Mouse (Mus musculus) T-helper 17 cell (primary cell): ENCODE results near the gene Myl10.

Experiments used
- in situ Hi-C, 2 experiments: fragments of 300-600 bp; cut with MboI, MseI; formaldehyde crosslinking; loops; 1 replicate in 1 of 2; 2 replicates in 1 of 2; pipeline ENCODE4 v1.15.1; 2025; ENCODE audit warnings: high pct_unique_total_duplicates in 2 of 2

Gene Myl10

GRCm38 (mm10) chr5:136692784-136693183, at the start of gene Myl10:
Gene Myl10 (plus strand): TSS chr5:136693146.
- in situ Hi-C loops, result no loop called here

- in situ Hi-C loops, result no loop called here
Measured at GRCm38 (mm10) chr5:136646731-136647328, 46.1 kb upstream of the Myl10 start.

- in situ Hi-C loops, result no loop called here
Measured at GRCm38 (mm10) chr5:136649071-136649470, 43.9 kb upstream of the Myl10 start.

DNA sequence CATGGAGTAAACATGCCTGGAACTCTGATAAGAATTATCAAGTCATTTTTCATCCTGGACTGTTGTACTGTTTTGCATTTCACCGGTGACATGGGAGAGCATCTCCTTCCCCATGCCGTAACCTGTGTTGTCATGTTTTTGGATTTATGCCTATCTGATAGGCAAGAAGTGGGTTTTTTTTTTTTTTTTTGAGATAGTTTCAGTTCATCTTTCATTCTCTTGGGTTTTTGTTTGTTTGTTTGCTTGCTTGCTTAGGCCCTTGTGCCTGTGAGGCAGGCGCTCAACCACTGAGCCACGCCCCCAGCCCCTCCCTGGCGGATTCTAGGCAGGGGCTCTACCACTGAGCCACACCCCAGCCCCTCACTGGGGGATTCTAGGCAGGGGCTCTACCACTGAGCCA, 43.3 kb upstream of the Myl10 start:
- in situ Hi-C loops, result loop anchor here (10.0 to 25.0 kb wide), 2 partner anchors 387 to 555 kb away; no protein-coding TSS in a partner anchor

DNA sequence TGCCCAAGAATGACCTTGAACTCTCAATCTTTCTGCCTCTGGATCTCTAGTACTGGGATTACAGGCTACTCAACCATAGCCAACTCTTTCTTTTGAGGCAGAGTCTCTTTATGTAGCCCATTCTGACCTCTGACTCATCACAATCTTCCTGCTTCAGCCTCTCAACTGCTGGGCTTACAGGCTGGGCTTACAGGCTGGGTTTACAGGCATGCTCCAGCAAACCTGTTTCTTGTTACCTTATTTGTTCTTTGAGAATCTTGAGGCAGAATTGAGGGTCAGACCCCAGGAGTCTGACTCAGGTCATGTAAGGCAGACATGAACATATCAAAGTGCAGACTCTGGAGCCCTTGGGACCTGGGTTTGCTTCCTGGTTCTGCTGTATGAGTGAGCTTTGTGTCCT, 38.5 kb upstream of the Myl10 start:
- in situ Hi-C loops, result loop anchor here (10.0 to 25.0 kb wide), 2 partner anchors 392 to 550 kb away; no protein-coding TSS in a partner anchor

DNA sequence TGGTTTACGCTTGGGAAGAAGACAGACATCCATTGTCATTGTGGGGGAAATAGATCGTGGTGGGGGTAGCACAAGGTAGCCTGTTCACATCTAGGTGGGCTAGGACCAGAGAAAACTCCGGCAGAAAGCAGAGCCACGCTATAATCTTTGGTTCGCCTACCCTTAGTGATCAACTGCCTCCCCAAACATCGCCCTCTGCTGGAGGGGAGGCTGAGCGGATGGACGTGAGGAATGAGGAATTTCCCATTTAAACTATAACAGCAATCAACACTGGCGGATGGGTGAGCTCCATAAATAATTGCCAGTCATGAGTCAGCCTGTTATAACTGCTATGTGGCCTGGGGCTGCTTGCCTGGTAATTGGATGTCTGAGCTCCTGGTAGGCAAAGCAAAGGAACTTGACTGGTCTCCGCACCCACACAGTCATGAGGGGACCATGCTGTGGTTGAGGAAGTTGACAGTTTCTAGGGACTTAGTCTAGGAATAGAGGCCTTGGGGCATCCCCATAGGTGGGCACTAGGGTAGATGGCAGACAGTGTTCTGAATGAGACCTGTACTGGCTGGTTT, 36.0 kb upstream of the Myl10 start:
- in situ Hi-C loops, result loop anchor here (10.0 to 25.0 kb wide), 2 partner anchors 395 to 548 kb away; no protein-coding TSS in a partner anchor

DNA sequence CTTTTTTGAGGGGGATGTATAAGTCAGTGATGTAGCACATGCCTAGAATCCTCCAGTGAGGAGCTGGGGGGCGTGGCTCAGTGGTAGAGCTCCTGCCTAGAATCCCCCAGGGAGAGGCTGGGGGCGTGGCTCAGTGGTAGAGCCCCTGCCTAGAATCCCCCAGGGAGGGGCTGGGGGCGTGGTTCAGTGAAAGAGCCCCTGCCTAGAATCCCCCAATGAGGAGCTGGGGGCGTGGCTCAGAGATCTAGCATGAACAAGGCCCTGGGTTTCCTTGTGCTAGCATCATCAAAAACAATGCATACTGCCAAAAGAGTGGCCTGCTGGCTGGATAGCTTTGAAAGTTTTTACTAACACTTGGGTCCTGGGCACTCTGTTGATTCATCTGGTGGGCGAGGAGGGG, 32.2 kb upstream of the Myl10 start:
- in situ Hi-C loops, result loop anchor here in 1 of 2 experiments (25.0 kb wide), 1 partner anchor 398 kb away; no protein-coding TSS in a partner anchor

GRCm38 (mm10) chr5:136662281-136662680, 30.7 kb upstream of the Myl10 start:
- in situ Hi-C loops, result loop anchor here in 1 of 2 experiments (25.0 kb wide), 1 partner anchor 400 kb away; no protein-coding TSS in a partner anchor

GRCm38 (mm10) chr5:136662822-136663221, 30.1 kb upstream of the Myl10 start:
- in situ Hi-C loops, result loop anchor here in 1 of 2 experiments (25.0 kb wide), 1 partner anchor 401 kb away; no protein-coding TSS in a partner anchor

DNA sequence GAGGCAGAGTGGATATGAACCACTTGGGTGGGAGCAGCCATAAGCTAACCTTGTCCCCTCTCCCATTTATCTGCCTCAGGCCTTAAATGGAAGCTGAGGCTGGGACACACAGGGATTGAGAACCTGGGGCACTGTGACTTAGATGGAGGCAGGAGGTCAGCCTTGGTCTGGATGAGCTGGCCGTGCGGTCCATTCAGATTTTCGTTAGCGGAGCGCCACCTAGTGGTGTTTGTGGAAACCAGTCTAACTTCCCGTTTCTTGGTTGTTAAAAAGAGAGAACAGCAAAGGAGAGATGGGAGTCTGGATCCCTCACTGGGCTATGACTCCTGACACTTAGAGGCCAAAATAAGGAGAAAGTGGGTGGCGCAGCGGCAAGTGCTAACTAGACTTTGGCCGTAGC, 28.4 kb upstream of the Myl10 start:
- in situ Hi-C loops, result loop anchor here in 1 of 2 experiments (25.0 kb wide), 1 partner anchor 402 kb away; no protein-coding TSS in a partner anchor

GRCm38 (mm10) chr5:136676315-136677030, 16.5 kb upstream of the Myl10 start:
- in situ Hi-C loops, result no loop called here

DNA sequence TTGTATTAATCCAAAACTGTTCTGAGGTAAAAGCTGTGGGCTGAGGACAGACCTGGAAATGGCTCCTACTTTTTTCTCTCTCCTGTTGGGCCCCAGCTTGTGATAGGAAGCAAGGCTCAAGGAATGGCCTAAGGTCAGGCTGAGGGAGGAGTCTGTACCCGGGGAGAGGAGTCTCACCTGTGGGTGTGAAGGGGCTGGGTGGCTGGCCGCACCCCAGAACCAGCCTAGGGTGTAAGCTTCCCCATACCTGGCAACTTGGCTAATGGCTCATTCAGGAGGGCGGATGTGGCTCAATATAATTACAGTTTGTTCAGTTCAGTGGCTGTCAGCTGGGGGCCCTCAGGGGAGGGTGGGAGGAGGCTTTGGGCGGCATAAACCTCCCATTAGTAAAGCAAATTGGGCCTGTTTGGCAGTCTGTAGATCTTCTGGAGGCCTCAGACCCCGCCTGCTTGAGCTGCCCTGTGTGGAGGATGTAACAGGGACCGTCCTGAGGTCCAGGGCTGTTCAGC, 14.1 kb upstream of the Myl10 start:
- in situ Hi-C loops, result no loop called here

DNA sequence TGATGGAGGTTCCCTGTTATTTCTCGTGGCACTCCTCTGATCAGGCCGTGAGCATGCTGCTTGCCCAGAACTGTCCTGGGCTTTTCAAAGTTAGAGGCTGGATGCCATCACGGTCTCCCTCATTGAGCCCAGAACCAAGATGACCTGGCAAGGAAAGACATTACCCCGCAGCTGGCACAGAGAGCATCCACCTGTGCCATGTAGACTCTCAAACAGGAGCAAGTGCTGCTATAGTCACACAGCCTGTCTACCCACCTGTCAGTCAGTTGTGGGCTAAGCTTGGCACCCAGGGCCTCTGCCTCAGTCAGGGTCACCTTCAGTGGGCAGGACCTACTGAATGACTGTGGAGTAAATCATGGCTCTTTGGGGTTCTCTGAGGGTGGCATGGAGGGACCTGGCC, 6.6 kb upstream of the Myl10 start:
- in situ Hi-C loops, result no loop called here

GRCm38 (mm10) chr5:136687561-136687960, 5.4 kb upstream of the Myl10 start:
- in situ Hi-C loops, result no loop called here

GRCm38 (mm10) chr5:136688841-136689240, 4.1 kb upstream of the Myl10 start:
- in situ Hi-C loops, result no loop called here

GRCm38 (mm10) chr5:136691170-136691569, 1.8 kb upstream of the Myl10 start:
- in situ Hi-C loops, result no loop called here

DNA sequence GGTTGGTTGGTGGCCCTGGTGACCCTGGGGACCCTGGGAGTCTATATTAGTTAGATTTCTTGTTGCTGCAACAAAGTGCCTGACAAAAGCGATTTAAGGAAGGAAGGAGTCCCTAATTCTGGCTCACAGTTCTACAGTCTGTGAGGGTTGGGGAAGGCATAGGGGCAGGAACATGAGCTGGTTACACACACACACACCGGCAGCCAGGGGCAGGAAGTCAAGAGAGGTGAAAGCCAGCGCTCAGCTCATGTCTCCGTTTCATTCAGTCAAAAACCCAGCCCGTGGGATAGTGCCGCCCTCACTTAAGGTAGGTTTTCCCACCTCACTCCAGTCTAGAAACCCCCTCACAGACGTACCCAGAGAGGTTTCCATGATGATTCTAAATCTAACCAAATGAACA, 472 bp downstream of the Myl10 start:
- in situ Hi-C loops, result no loop called here

DNA sequence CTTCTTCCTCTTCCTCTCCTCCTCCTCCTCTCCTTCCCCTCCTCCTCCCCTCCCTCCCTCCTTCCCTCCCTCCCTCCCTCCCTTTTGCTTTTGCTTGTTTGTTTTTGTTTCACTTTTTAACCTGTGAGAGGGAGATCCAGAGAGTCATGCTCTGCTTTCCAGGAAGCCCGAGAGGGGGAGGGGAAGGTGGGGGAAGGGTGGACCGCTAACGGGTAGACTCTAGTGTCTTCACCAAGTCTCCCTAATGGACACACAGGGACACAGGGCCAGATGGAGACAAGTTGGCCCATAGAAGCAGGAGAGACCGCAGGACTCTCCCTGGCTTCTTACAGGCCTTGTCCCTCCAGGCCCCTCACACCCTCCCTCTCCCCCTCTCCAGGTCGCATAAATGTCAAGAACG, 2.0 kb downstream of the Myl10 start:
- in situ Hi-C loops, result no loop called here

DNA sequence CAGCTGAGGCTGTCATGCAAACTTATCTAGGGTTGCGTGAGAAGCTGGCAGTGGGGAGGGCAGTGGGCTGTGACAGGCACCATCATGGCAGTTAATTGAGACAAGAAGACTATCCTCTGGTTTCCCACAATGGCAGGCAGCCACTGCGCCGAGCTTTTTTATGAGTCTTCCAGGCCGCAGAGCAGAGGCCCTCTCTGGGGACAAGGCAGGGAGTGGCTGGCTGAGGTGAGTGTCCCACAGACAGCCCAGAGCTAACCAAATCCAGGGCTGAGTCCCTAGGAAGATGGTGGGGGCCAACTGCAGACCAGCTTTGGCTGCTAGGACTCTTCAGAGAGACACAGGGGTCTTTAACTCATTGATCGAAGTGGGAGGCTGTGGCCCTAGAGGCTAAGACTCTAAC, 3.6 kb downstream of the Myl10 start:
- in situ Hi-C loops, result no loop called here

DNA sequence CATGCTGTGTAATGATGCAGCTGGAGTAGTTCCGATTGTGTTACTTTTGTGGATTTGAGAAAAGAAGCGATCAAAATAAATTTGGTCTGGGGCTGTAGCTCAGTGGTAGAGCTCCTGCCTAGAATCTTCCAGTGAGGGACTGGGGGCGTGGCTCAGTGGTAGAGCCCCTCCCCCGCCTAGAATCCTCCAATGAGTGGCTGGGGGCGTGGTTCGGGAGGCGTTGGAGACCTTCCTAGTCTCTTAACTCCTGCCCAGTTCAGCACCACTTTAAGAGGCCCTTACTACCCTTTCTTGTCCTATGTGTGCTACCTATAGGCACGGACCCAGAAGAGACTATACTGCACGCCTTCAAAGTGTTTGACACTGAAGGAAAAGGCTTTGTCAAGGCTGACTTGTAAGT, 4.7 kb downstream of the Myl10 start:
- in situ Hi-C loops, result no loop called here

DNA sequence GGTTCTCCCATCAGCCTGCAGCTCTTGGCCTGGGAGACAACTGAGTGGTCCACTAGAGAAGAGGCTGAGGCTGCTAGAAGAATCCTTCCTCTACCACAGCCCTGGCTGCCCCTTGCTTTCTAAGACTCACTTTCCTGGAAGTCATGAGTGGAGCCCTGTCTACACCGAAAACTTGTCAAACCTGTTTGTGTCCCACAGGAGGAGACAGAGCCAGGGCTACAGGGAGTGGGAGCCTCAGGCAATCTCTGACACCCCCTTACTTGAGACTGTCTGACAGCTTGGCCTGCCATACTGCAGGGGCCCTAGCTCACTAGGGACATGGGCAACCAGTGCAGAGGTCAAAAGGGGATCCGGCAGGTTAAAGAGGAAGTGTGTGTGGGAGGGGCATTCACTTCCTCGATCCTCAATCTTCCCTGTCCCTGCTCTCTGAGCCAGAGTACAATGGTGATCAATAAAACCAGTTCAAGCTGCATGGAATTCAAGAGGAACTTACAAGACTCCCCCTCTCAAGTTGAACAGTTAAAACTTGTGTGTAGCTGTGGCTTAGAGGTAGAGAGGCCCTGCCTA, 9.3 kb downstream of the Myl10 start:
- in situ Hi-C loops, result no loop called here

- in situ Hi-C loops, result no loop called here
Measured at GRCm38 (mm10) chr5:136703751-136704150, 10.8 kb downstream of the Myl10 start.
